ENCODE assay signal across 8 mouse cellular contexts in the genomic region with DNA sequence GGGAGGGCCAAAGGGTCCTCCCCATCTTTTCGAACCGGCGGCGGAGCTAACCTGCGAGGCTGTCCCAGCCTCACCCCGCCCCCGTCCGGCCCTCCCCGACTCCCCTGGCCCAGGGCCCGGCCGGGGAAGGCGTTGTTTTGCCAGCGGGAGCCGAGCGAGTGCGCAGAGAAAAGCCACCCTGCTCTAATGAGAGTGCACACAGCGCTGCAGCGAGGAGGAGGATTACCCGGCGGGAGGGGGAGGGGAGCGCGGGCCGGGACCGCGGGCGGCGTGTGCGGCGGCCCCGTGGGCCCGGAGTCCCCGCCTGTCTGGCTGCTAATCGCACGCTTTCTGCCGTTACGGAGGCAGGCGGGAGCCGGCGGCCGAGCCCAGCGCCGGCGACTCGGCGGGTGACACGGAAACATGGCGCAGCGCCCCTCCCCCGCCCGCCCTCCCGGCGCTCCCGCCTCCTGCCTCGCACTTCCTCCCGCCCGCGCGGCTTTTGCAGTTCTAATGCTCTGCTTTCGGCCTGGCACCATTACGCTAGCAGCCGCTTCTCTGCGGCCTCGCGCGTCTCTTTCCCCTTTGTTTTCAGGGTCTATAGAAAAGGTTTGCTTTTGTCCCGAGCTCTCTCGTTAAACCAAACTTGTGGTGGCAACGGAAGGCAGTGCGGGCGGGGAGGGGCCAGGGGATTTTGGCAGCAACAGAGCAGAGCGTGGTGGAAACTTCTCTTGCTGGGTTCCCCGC.
DNase-seq lines count a peak whose midpoint lies in the region; ATAC-seq and TF ChIP-seq lines count a peak whose summit lies in the region.

No protein-coding gene starts in this region.

- in situ Hi-C loops in CH12.LX (cut with MboI; ENCODE audit: low pct_ligation_motif_present, low pct_unique_long_range_greater_than_20kb, low sequenced_read_pairs): loop anchor here (5.0 kb wide), 1 partner anchor 39 kb away; no protein-coding TSS in a partner anchor

- no peak; the same call in 1 of the 2 replicates for TF ChIP-seq RAD21 in CH12.LX (IDR thresholded peaks at IDR 0.05; ENCODE audit: low read depth, low read length)

- TF ChIP-seq EP300 in CH12.LX (IDR thresholded peaks at IDR 0.05; ENCODE audit: low read length): no peak
- no peak for TF ChIP-seq EP300 in lung, postnatal 0 days (IDR thresholded peaks at IDR 0.05)

- peak overlapping the region; percentile 97 for H3K27ac ChIP-seq in CH12.LX (ENCODE audit: insufficient read depth, low read depth)
- H3K27ac ChIP-seq in forebrain, embryonic 12.5 days: peak overlapping the region; percentile 97
- H3K27ac ChIP-seq in lung, postnatal 0 days (ENCODE audit: low read length): peak overlapping the region; percentile 90

- intact Hi-C loops in heart, postnatal 25 days (cut with DNase I): loop anchor here (2.0 to 5.0 kb wide), 3 partner anchors 40 to 164 kb away; no protein-coding TSS in a partner anchor

- WGBS in forebrain, embryonic 12.5 days: under 1% methylated on average over 49 of the region's 72 CpGs
- WGBS in lung, postnatal 0 days: 4% methylated on average over 23 of the region's 72 CpGs

- peak overlapping the region; percentile 56 for H3K4me2 ChIP-seq in CH12.LX (ENCODE audit: insufficient read depth, low read depth, poor library complexity, severe bottlenecking)
- peak overlapping the region; percentile 83 for H3K4me2 ChIP-seq in forebrain, embryonic 12.5 days
- H3K4me2 ChIP-seq in lung, postnatal 0 days (replicated peaks; ENCODE audit: low read depth, low read length): peak overlapping the region; percentile 83

- peak; percentile 68 for ATAC-seq in forebrain, embryonic 12.5 days (ENCODE audit: low FRiP score)
- ATAC-seq in lung, postnatal 0 days: peak; percentile 74

- DNase-seq in CH12.LX (ENCODE audit: extremely low read depth): peak; percentile 66
- DNase-seq in brain, embryonic 14.5 days (ENCODE audit: low read depth): peak; percentile 91
- DNase-seq in heart, postnatal 25 days (ENCODE audit: low spot score): peak; percentile 67
- peak; percentile 76 to 85 for DNase-seq in kidney, postnatal 4 days
- peak; percentile 74 for DNase-seq in lung, postnatal 0 days (ENCODE audit: low spot score)
- peak; percentile 44 for DNase-seq in ovary, postnatal 10 days (ENCODE audit: low spot score)
- peak; percentile 74 for DNase-seq in thymus, postnatal 25 days

- H3K27me3 ChIP-seq in CH12.LX (replicated peaks): no peaks in the 10 kb centered on the region
- H3K27me3 ChIP-seq in forebrain, embryonic 12.5 days: peaks cover 93% of the 10 kb centered on the region
- H3K27me3 ChIP-seq in lung, postnatal 0 days (replicated peaks; ENCODE audit: insufficient read depth, low read length): 0 out of 2 replicates have a peak, but pooled peaks cover 10% of the 10 kb centered on the region

- peak overlapping the region; percentile 52 to 67 (median 52) for H3K4me3 ChIP-seq in CH12.LX (replicated peaks in 1 of 3; ENCODE audit: low read depth in 2 of 3, low read length in 2 of 3, poor library complexity in 1 of 3)
- peak overlapping the region; percentile 46 for H3K4me3 ChIP-seq in forebrain, embryonic 12.5 days (replicated peaks)
- peak overlapping the region; percentile 44 for H3K4me3 ChIP-seq in lung, postnatal 0 days (ENCODE audit: low read depth, low read length)

- TF ChIP-seq CTCF in CH12.LX (conservative IDR thresholded peaks at IDR 0.05 in 1 of 2, IDR thresholded peaks at IDR 0.05 in 1 of 2; ENCODE audit: low read depth in 2 of 2, low read length in 2 of 2): no peak
- TF ChIP-seq CTCF in brain, embryonic 14.5 days (IDR thresholded peaks at IDR 0.05; ENCODE audit: borderline replicate concordance, extremely low read depth, insufficient read depth, insufficient read length): no peak
- TF ChIP-seq CTCF in lung, postnatal 0 days (IDR thresholded peaks at IDR 0.05): no peak

- H3K9ac ChIP-seq in CH12.LX (ENCODE audit: insufficient read depth, low read depth): peak overlapping the region; percentile 84
- peak overlapping the region; percentile 68 for H3K9ac ChIP-seq in forebrain, embryonic 12.5 days
- 0 out of 2 replicates have a peak overlapping the region, but pooled peaks have one; percentile 16 for H3K9ac ChIP-seq in lung, postnatal 0 days (replicated peaks; ENCODE audit: low read depth)

- H3K9me3 ChIP-seq in CH12.LX (replicated peaks; ENCODE audit: low read length): peaks cover 6% of the 10 kb centered on the region
- H3K9me3 ChIP-seq in forebrain, embryonic 12.5 days: no peaks in the 10 kb centered on the region
- H3K9me3 ChIP-seq in lung, postnatal 0 days (ENCODE audit: low read length): no peaks in the 10 kb centered on the region

- H3K79me2 ChIP-seq in CH12.LX (replicated peaks; ENCODE audit: control insufficient read depth, extremely low read depth, insufficient read depth, poor library complexity, severe bottlenecking): peaks cover 32% of the 10 kb centered on the region

- H3K36me3 ChIP-seq in CH12.LX (replicated peaks in 1 of 2; ENCODE audit: control insufficient read depth in 1 of 2, insufficient read depth in 1 of 2, low read length in 1 of 2): no peaks in the 10 kb centered on the region
- H3K36me3 ChIP-seq in forebrain, embryonic 12.5 days (replicated peaks): no peaks in the 10 kb centered on the region
- H3K36me3 ChIP-seq in lung, postnatal 0 days (ENCODE audit: insufficient read depth, low read length): no peaks in the 10 kb centered on the region

- no peak; the same call in 1 of the 2 replicates for TF ChIP-seq POLR2A in CH12.LX (IDR thresholded peaks at IDR 0.05; ENCODE audit: low read depth, low read length)
- 0 out of 2 replicates have a peak, but pooled peaks have one; percentile 12 for TF ChIP-seq POLR2A in brain, embryonic 14.5 days (IDR thresholded peaks at IDR 0.05; ENCODE audit: borderline replicate concordance, extremely low read depth, insufficient read depth, insufficient read length, poor library complexity, severe bottlenecking)

- dilution Hi-C loops in CH12.LX (cut with MboI; ENCODE audit: extremely low pct_ligation_motif_present, extremely low pct_unique_long_range_greater_than_20kb, low sequenced_read_pairs): no loop called here

- H3K4me1 ChIP-seq in CH12.LX (ENCODE audit: control insufficient read depth in 1 of 2, insufficient read depth in 2 of 2): peaks cover 7% of the 10 kb centered on the region in 2 experiments
- H3K4me1 ChIP-seq in forebrain, embryonic 12.5 days: peaks cover 55% of the 10 kb centered on the region
- H3K4me1 ChIP-seq in lung, postnatal 0 days (ENCODE audit: insufficient read depth, low read depth, low read length): no peaks in the 10 kb centered on the region; the same call in 1 of the 2 replicates

TF ChIP-seq in CH12.LX, 34 proteins besides CTCF, POLR2A, EP300 and RAD21:
- TF ChIP-seq ELF1 (IDR thresholded peaks at IDR 0.05; ENCODE audit: low read depth, low read length) (0 out of 2 replicates have a peak, but pooled peaks have one; percentile 3), MEF2A (IDR thresholded peaks at IDR 0.05; ENCODE audit: borderline replicate concordance, low read depth, low read length) (no peak), MXI1 (IDR thresholded peaks at IDR 0.05; ENCODE audit: low read depth, low read length) (peak; percentile 15; the same call in 1 of the 2 replicates)

Comparison
In these comparisons a context has a peak if more than half of its experiments do, and no peak if none do; other contexts are left out.
1. Peak in every context shown above with its lines: DNase-seq, ATAC-seq, H3K4me3 ChIP-seq and H3K27ac ChIP-seq.
2. H3K9ac ChIP-seq: peak in every context shown above with its lines; median percentile 84 in CH12.LX; 68 in forebrain, embryonic 12.5 days; 16 in lung, postnatal 0 days.